Mouse (Mus musculus): ENCODE results near the gene Terf2ip. TPM values are rescaled to one million over a fixed set of nuclear protein-coding genes. Genes with fewer than 3 reads are reported as not detected.
A peak's percentile ranks its signal among the peaks of the same experiment; 100 is the strongest.

Terf2ip gene
- polyA plus RNA-seq, 1 experiment from 2014 or later, result 16.4 TPM

DNA sequence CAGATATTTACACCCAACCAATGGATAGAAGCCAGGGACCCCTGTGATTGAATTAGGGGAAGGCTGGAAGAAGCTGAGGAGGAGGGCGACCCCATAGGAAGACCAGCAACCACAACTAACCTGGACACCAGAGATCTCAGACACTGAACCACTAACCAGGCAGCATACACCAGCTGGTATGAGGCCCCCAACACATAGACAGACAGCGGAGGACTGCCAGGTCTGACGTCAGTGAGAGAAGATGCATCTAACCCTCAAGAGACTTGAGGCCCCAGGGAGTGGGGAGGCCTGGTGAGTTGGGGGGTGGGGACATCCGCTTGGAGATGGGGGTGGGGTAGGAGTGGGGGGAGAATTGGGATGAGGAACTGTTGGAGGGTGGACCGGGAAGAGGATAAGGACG, 19.5 kb downstream of the Terf2ip start:
- Histone ChIP-seq H3K4me1 (ENCODE audit: control insufficient read depth, insufficient read depth, low read length) (no peaks in the 10 kb centered on the region), H3K4me2 (ENCODE audit: low read depth, low read length) (no peak overlapping the region), H3K4me3 (ENCODE audit: low read depth, low read length) (no peak overlapping the region), H3K27me3 (replicated peaks; ENCODE audit: control insufficient read depth, insufficient read depth, low read length) (no peaks in the 10 kb centered on the region), H3K36me3 (ENCODE audit: control insufficient read depth, insufficient read depth, low read length) (no peaks in the 10 kb centered on the region), H3K9ac (ENCODE audit: low read depth, low read length) (no peak overlapping the region), H3K27ac (replicated peaks; ENCODE audit: low read depth, low read length) (no peak overlapping the region), H3K9me3 (ENCODE audit: control insufficient read depth, low read length) (no peaks in the 10 kb centered on the region)
- ATAC-seq (ENCODE audit: low read depth) (no peak), DNase-seq (ENCODE audit: low spot score) (no peak)
- WGBS, result 43% methylated on average over 6 of the region's 6 CpGs

GRCm38 (mm10) chr8:112033071-112033470, 21.9 kb downstream of the Terf2ip start:
- WGBS, result 37% methylated on average over 7 of the region's 7 CpGs
- no peaks in the 10 kb centered on the region for H3K36me3 ChIP-seq (ENCODE audit: control insufficient read depth, insufficient read depth, low read length)
- H3K4me1 ChIP-seq (ENCODE audit: control insufficient read depth, insufficient read depth, low read length), result no peaks in the 10 kb centered on the region
- DNase-seq (ENCODE audit: low spot score) (no peak), ATAC-seq (ENCODE audit: low read depth) (0 out of 2 replicates have a peak, but pooled peaks have one; percentile 15)
- no peak overlapping the region for H3K9ac ChIP-seq (ENCODE audit: low read depth, low read length)
- no peak overlapping the region for H3K4me2 ChIP-seq (ENCODE audit: low read depth, low read length)
- no peak overlapping the region for H3K4me3 ChIP-seq (ENCODE audit: low read depth, low read length)
- H3K27me3 ChIP-seq (replicated peaks; ENCODE audit: control insufficient read depth, insufficient read depth, low read length), result no peaks in the 10 kb centered on the region
- no peaks in the 10 kb centered on the region for H3K9me3 ChIP-seq (ENCODE audit: control insufficient read depth, low read length)
- no peak overlapping the region for H3K27ac ChIP-seq (replicated peaks; ENCODE audit: low read depth, low read length)

GRCm38 (mm10) chr8:112034603-112035002, 23.4 kb downstream of the Terf2ip start:
- DNase-seq (ENCODE audit: low spot score) (peak; percentile 78), ATAC-seq (ENCODE audit: low read depth) (peak; percentile 68)
- Histone ChIP-seq H3K36me3 (ENCODE audit: control insufficient read depth, insufficient read depth, low read length) (no peaks in the 10 kb centered on the region), H3K4me3 (ENCODE audit: low read depth, low read length) (no peak overlapping the region), H3K27ac (replicated peaks; ENCODE audit: low read depth, low read length) (no peak overlapping the region), H3K27me3 (replicated peaks; ENCODE audit: control insufficient read depth, insufficient read depth, low read length) (no peaks in the 10 kb centered on the region), H3K4me1 (ENCODE audit: control insufficient read depth, insufficient read depth, low read length) (no peaks in the 10 kb centered on the region), H3K9me3 (ENCODE audit: control insufficient read depth, low read length) (no peaks in the 10 kb centered on the region), H3K4me2 (ENCODE audit: low read depth, low read length) (no peak overlapping the region), H3K9ac (ENCODE audit: low read depth, low read length) (no peak overlapping the region)
- WGBS, result 7% methylated on average over 8 of the region's 8 CpGs

DNA sequence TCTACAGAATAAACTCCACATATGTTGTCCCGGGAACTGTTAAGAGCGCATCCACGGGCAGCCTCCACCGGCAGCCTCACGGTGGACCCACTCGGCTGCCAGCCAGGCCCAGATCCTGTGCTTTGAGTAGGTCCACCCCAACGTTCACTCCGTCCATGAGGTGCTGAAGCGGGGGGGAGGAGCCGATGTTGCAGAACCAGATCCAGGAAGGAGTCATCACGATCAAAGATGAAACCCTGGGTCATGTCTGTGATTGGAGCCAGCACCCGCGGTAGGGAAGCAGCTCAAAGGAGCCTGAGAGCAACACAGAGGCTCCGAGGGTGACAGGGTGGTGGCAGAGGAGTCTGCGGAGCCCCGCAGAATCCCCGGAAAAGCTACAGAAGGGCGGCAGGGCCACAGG, 26.3 kb downstream of the Terf2ip start:
- WGBS, result 76% methylated on average over 18 of the region's 18 CpGs

DNA sequence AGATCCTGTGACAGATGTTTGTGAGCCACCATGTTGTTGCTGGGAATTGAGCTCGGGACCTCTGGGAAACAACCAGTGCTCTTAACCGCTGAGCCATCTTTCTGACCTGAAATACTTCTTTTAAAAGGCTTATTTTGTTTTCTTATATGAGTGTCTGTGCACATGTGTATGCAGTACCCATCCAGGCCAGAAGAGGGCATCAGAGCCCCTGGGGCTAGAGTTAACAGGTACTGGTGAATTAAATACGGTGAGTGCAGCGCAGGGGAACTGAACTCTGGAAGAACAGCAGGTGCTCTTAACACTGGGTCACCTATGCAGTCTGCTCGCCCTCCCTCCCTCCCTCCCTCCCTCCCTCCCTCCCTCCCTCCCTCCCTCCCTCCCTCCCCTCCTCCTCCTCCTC, 34.0 kb downstream of the Terf2ip start:
- no peak for DNase-seq (ENCODE audit: low spot score)
- H3K27ac ChIP-seq (replicated peaks; ENCODE audit: low read depth, low read length), result no peak overlapping the region
- H3K9ac ChIP-seq (ENCODE audit: low read depth, low read length), result no peak overlapping the region
- H3K4me3 ChIP-seq (ENCODE audit: low read depth, low read length), result no peak overlapping the region
- no peaks in the 10 kb centered on the region for H3K27me3 ChIP-seq (replicated peaks; ENCODE audit: control insufficient read depth, insufficient read depth, low read length)
- no peaks in the 10 kb centered on the region for H3K36me3 ChIP-seq (ENCODE audit: control insufficient read depth, insufficient read depth, low read length)
- H3K4me2 ChIP-seq (ENCODE audit: low read depth, low read length), result no peak overlapping the region
- H3K9me3 ChIP-seq (ENCODE audit: control insufficient read depth, low read length), result no peaks in the 10 kb centered on the region
- ATAC-seq (ENCODE audit: low read depth), result no peak
- 85% methylated on average over 4 of the region's 5 CpGs for WGBS
- H3K4me1 ChIP-seq (ENCODE audit: control insufficient read depth, insufficient read depth, low read length), result no peaks in the 10 kb centered on the region

More for the DNA sequence above, 26.3 kb downstream of the Terf2ip start:
- no peaks in the 10 kb centered on the region for H3K27me3 ChIP-seq (replicated peaks; ENCODE audit: control insufficient read depth, insufficient read depth, low read length)
- no peak overlapping the region for H3K4me2 ChIP-seq (ENCODE audit: low read depth, low read length)
- DNase-seq (ENCODE audit: low spot score) (no peak), ATAC-seq (ENCODE audit: low read depth) (no peak)
- no peaks in the 10 kb centered on the region for H3K9me3 ChIP-seq (ENCODE audit: control insufficient read depth, low read length)
- H3K4me1 ChIP-seq (ENCODE audit: control insufficient read depth, insufficient read depth, low read length), result no peaks in the 10 kb centered on the region
- no peak overlapping the region for H3K9ac ChIP-seq (ENCODE audit: low read depth, low read length)
- no peak overlapping the region for H3K4me3 ChIP-seq (ENCODE audit: low read depth, low read length)
- H3K36me3 ChIP-seq (ENCODE audit: control insufficient read depth, insufficient read depth, low read length), result no peaks in the 10 kb centered on the region
- H3K27ac ChIP-seq (replicated peaks; ENCODE audit: low read depth, low read length), result no peak overlapping the region

GRCm38 (mm10) chr8:112045896-112046295, 34.7 kb downstream of the Terf2ip start:
- DNase-seq (ENCODE audit: low spot score) (peak; percentile 83), ATAC-seq (ENCODE audit: low read depth) (peak; percentile 76; the same call in 1 of the 2 replicates)
- Histone ChIP-seq H3K9me3 (ENCODE audit: control insufficient read depth, low read length) (no peaks in the 10 kb centered on the region), H3K36me3 (ENCODE audit: control insufficient read depth, insufficient read depth, low read length) (no peaks in the 10 kb centered on the region), H3K4me3 (ENCODE audit: low read depth, low read length) (no peak overlapping the region), H3K4me1 (ENCODE audit: control insufficient read depth, insufficient read depth, low read length) (no peaks in the 10 kb centered on the region), H3K27ac (replicated peaks; ENCODE audit: low read depth, low read length) (no peak overlapping the region), H3K4me2 (ENCODE audit: low read depth, low read length) (no peak overlapping the region), H3K27me3 (replicated peaks; ENCODE audit: control insufficient read depth, insufficient read depth, low read length) (no peaks in the 10 kb centered on the region), H3K9ac (ENCODE audit: low read depth, low read length) (no peak overlapping the region)
- WGBS, result 4% methylated on average over 7 of the region's 7 CpGs

GRCm38 (mm10) chr8:112048293-112048692, 37.1 kb downstream of the Terf2ip start:
- no peak for ATAC-seq (ENCODE audit: low read depth)
- 70% methylated on average over 6 of the region's 6 CpGs for WGBS

DNA sequence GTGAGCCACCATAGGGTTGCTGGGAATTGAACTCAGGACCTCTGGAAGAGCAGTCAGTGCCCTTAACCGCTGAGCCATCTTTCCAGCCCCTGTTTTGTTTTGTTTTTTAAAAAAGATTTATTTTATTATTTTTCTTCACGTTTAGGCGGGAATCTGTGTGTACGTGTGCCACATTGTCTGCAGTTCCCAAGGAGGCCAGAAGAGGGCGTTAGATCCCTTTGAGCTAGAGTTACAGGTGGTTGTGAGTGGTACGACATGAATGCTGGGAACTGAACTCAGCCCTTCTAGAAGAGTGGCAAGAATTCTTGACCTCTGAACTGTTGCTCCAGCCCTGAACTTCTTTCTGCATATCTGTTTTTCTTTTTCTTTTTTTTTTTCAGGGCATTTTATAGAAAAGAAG, 38.8 kb downstream of the Terf2ip start:
- DNase-seq (ENCODE audit: low spot score) (no peak), ATAC-seq (ENCODE audit: low read depth) (no peak)
- H3K4me1 ChIP-seq (ENCODE audit: control insufficient read depth, insufficient read depth, low read length), result no peaks in the 10 kb centered on the region
- H3K27ac ChIP-seq (replicated peaks; ENCODE audit: low read depth, low read length), result no peak overlapping the region
- no peak overlapping the region for H3K4me3 ChIP-seq (ENCODE audit: low read depth, low read length)
- WGBS, result 79% methylated on average over 6 of the region's 6 CpGs
- no peaks in the 10 kb centered on the region for H3K27me3 ChIP-seq (replicated peaks; ENCODE audit: control insufficient read depth, insufficient read depth, low read length)
- H3K36me3 ChIP-seq (ENCODE audit: control insufficient read depth, insufficient read depth, low read length), result no peaks in the 10 kb centered on the region
- H3K4me2 ChIP-seq (ENCODE audit: low read depth, low read length), result no peak overlapping the region
- H3K9me3 ChIP-seq (ENCODE audit: control insufficient read depth, low read length), result no peaks in the 10 kb centered on the region
- no peak overlapping the region for H3K9ac ChIP-seq (ENCODE audit: low read depth, low read length)

More at GRCm38 (mm10) chr8:112048293-112048692, 37.1 kb downstream of the Terf2ip start:
- Histone ChIP-seq H3K4me3 (ENCODE audit: low read depth, low read length) (no peak overlapping the region), H3K4me1 (ENCODE audit: control insufficient read depth, insufficient read depth, low read length) (no peaks in the 10 kb centered on the region), H3K9me3 (ENCODE audit: control insufficient read depth, low read length) (no peaks in the 10 kb centered on the region), H3K36me3 (ENCODE audit: control insufficient read depth, insufficient read depth, low read length) (no peaks in the 10 kb centered on the region), H3K27ac (replicated peaks; ENCODE audit: low read depth, low read length) (no peak overlapping the region), H3K9ac (ENCODE audit: low read depth, low read length) (no peak overlapping the region), H3K4me2 (ENCODE audit: low read depth, low read length) (no peak overlapping the region), H3K27me3 (replicated peaks; ENCODE audit: control insufficient read depth, insufficient read depth, low read length) (no peaks in the 10 kb centered on the region)
- no peak for DNase-seq (ENCODE audit: low spot score)

GRCm38 (mm10) chr8:112051537-112051936, 40.3 kb downstream of the Terf2ip start:
- Histone ChIP-seq H3K4me2 (ENCODE audit: low read depth, low read length) (no peak overlapping the region), H3K36me3 (ENCODE audit: control insufficient read depth, insufficient read depth, low read length) (no peaks in the 10 kb centered on the region), H3K27me3 (replicated peaks; ENCODE audit: control insufficient read depth, insufficient read depth, low read length) (no peaks in the 10 kb centered on the region), H3K27ac (replicated peaks; ENCODE audit: low read depth, low read length) (no peak overlapping the region), H3K9ac (ENCODE audit: low read depth, low read length) (no peak overlapping the region), H3K9me3 (ENCODE audit: control insufficient read depth, low read length) (no peaks in the 10 kb centered on the region), H3K4me3 (ENCODE audit: low read depth, low read length) (no peak overlapping the region), H3K4me1 (ENCODE audit: control insufficient read depth, insufficient read depth, low read length) (no peaks in the 10 kb centered on the region)
- no peak for DNase-seq (ENCODE audit: low spot score)
- WGBS, result 83% methylated on average over 9 of the region's 9 CpGs
- ATAC-seq (ENCODE audit: low read depth), result no peak

Data from embryonic facial prominence, embryonic 14.5 days (tissue).